Mouse (Mus musculus): Measurements from ENCODE around the gene Pcdh11x. TPM values are rescaled to one million over a fixed set of nuclear protein-coding genes. Genes with fewer than 3 reads are reported as not detected.

The Pcdh11x gene
- polyA plus RNA-seq, 1 experiment from 2014 or later: 1.8 TPM

- Histone ChIP-seq H3K27ac (replicated peaks; ENCODE audit: low read depth, low read length) (no peak overlapping the region), H3K36me3 (ENCODE audit: control insufficient read depth, insufficient read depth, low read length) (no peaks in the 10 kb centered on the region), H3K4me2 (ENCODE audit: low read depth, severe bottlenecking) (no peak overlapping the region), H3K9me3 (ENCODE audit: control insufficient read depth, low read length) (no peaks in the 10 kb centered on the region), H3K4me1 (ENCODE audit: control insufficient read depth, insufficient read depth, low read length) (no peaks in the 10 kb centered on the region), H3K9ac (ENCODE audit: low read length) (no peak overlapping the region), H3K4me3 (ENCODE audit: low read depth, low read length) (no peak overlapping the region), H3K27me3 (ENCODE audit: control insufficient read depth, insufficient read depth, low read length) (no peaks in the 10 kb centered on the region)
- 33% methylated on average over 1 of the region's 1 CpGs for WGBS
- no peak for DNase-seq (ENCODE audit: low spot score)
- ATAC-seq (ENCODE audit: insufficient number of reproducible peaks, low FRiP score, low TSS enrichment, low read depth): no peak
These were observed 445.7 kb downstream of the Pcdh11x start for GRCm38 (mm10) chrX:120735792-120736191.

DNA sequence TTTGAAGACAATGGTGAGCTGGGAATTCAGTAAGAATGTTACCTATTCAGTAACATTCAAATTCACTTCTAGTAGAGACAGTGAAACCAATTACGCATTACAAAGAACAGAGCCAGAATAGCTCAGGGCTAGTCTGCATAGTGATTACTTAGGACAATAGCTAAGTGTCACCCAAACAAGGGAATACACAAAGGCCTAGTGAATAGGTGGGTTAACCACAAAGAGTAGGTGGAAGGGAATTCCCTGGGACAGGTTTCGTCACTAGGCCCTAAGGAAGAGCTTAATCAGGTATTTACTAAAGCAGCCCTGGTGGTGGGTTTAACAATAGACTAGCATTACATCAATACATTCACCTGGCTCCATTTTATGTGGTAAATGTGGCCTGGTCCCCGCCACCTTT, 654.5 kb downstream of the Pcdh11x start:
- Histone ChIP-seq H3K9me3 (ENCODE audit: control insufficient read depth, low read length) (no peaks in the 10 kb centered on the region), H3K4me2 (ENCODE audit: low read depth, severe bottlenecking) (no peak overlapping the region), H3K27ac (replicated peaks; ENCODE audit: low read depth, low read length) (no peak overlapping the region), H3K4me1 (ENCODE audit: control insufficient read depth, insufficient read depth, low read length) (no peaks in the 10 kb centered on the region), H3K36me3 (ENCODE audit: control insufficient read depth, insufficient read depth, low read length) (no peaks in the 10 kb centered on the region), H3K27me3 (ENCODE audit: control insufficient read depth, insufficient read depth, low read length) (no peaks in the 10 kb centered on the region), H3K4me3 (ENCODE audit: low read depth, low read length) (no peak overlapping the region), H3K9ac (ENCODE audit: low read length) (no peak overlapping the region)
- WGBS: 85% methylated on average over 3 of the region's 3 CpGs
- ATAC-seq (ENCODE audit: insufficient number of reproducible peaks, low FRiP score, low TSS enrichment, low read depth) (no peak), DNase-seq (ENCODE audit: low spot score) (no peak)

Other genes starting within 250 kb of the Pcdh11x start
- not detected in 2 replicates for gene H2afb3, start 22.8 kb downstream of the Pcdh11x start, polyA plus RNA-seq (2014; fragmentation: Nextera tagmentation; extraction: Ambion mirVana)

Measured in limb, embryonic 11.5 days (tissue).